Mouse (Mus musculus): ENCODE measurements at regions not wholly inside any gene's neighbourhood (a gene's known extent, or its start where the extent isn't known, plus 50 kb on each side); places are given as distances from the start of the nearest gene placed in this dataset.

DNA sequence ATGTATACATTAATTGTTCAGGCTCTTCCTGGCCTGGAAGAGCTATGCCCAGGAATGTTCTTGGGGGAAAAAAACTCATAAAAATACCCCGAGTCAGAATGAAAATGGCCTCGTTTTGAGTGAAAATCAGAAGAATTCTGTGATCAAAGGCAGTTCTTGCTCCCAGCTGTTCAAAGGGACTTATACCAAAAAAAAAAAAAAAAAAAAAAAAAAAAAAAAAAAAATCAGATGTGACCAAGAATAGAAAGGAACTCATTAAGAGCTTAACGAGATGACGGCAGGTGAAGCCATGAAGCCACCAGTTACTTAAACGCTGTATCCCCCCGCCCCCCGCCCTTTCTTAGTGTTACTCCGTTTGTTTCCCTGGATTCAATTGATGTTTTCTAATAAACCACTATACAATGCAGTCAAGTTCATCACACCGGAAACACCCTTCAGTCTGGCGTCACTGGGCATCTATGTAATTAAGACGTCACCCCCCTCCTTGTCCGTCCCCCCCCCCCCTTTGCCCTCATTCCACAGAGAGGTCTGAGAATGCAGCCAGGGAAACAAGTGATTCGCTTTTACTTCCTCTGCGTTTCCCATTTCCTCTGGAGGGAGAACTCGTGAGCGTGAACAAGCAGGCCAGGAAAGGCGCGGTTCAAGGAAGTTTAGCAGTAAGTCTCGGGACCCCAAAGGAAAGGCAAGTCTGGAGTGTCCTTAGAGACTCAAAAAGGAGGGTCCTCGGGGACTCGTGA, 99.1 kb downstream of the Zfp326 start:
- DNase-seq (ENCODE audit: extremely low spot score, low read depth, low spot score), result no peak

DNA sequence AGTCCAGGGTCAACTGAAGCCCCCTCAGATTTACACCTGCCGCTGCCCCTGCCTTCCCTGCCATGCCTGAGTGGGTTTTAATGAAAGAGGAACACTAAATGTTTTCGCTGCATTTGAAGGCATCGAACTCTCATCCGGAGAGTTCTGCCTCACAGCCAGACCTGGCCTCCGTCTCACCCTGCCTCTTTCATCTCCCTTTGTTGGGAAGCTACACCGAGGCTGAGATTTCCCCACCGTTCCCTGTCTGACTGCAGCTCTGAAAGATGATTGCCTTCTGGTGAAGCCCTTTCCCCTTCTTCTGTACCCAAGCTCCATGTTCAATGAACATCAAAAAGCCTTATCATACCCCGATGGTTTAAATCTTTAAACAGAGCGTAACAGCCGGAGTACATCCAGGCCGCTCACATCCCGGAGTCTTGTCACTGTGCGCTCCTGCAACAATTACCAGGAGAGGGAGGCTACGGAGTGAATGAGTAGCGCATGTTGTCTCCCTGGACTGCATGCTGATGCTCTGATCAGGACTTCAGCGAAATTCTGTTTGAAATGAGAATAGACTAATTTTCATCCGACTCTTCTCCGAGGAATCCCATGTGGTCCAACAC, 98.3 kb downstream of the Zfp326 start:
- no peak for DNase-seq (ENCODE audit: extremely low spot score, low read depth, low spot score)
